Mouse (Mus musculus) adrenal gland, postnatal 36 days (tissue): ENCODE results near the gene Sap25. TPM values are rescaled to one million over a fixed set of nuclear protein-coding genes. Genes with fewer than 3 reads are reported as not detected.

Experiments used
- total RNA-seq, 2 experiments: library from RNA; stranded (reverse); gene quantifications; 2 replicates each; pipeline ENCODE4 v1.2.3; 2021

The Sap25 gene
- total RNA-seq, 2 experiments from 2014 or later: 1.9 to 7.8 TPM

Other genes starting within 250 kb of the Sap25 start
- under 1 TPM in 1 of 2 experiments, not detected in 1; 0.03 TPM for gene Zan, start 164.3 kb upstream of the Sap25 start, total RNA-seq
- 10 to 100 TPM; 25.6 to 27.0 TPM for gene Pop7, start 138.8 kb upstream of the Sap25 start, total RNA-seq
- gene Gigyf1, start 122.8 kb upstream of the Sap25 start, total RNA-seq: 10 to 100 TPM; 32.0 to 32.8 TPM
- not detected for gene Epo, start 108.1 kb upstream of the Sap25 start, total RNA-seq
- 100 to 1,000 TPM; 544 to 638 TPM for gene Gnb2, start 107.8 kb upstream of the Sap25 start, total RNA-seq
- 1 to 10 TPM; 2.6 to 3.3 TPM for gene Actl6b, start 87.8 kb upstream of the Sap25 start, total RNA-seq
- gene Tfr2, start 71.5 kb upstream of the Sap25 start, total RNA-seq: 1 to 10 TPM in 1 of 2 experiments, under 1 TPM in 1; 0.95 to 1.1 TPM
- gene Mospd3, start 40.3 kb upstream of the Sap25 start, total RNA-seq: 10 to 100 TPM; 45.6 to 47.8 TPM
- 100 to 1,000 TPM; 874 to 904 TPM for gene Pcolce, start 27.6 kb upstream of the Sap25 start, total RNA-seq
- 1 to 10 TPM in 1 of 2 experiments, under 1 TPM in 1; 0.93 to 1.7 TPM for gene Fbxo24, start 12.3 kb upstream of the Sap25 start, total RNA-seq
- 10 to 100 TPM; 23.5 to 36.1 TPM for gene Lrch4, start 12.2 kb upstream of the Sap25 start, total RNA-seq
- gene Gm20605, start 12.2 kb upstream of the Sap25 start, total RNA-seq: 1 to 10 TPM; 7.9 to 9.6 TPM
- 1 to 10 TPM; 4.8 to 6.2 TPM for gene Irs3, start 4.4 kb downstream of the Sap25 start, total RNA-seq
- 10 to 100 TPM; 30.4 to 30.6 TPM for gene Agfg2, start 43.4 kb downstream of the Sap25 start, total RNA-seq
- 1 to 10 TPM; 3.1 to 3.2 TPM for gene Nyap1, start 100.3 kb downstream of the Sap25 start, total RNA-seq
- 10 to 100 TPM; 79.5 to 84.6 TPM for gene Tsc22d4, start 104.4 kb downstream of the Sap25 start, total RNA-seq
- 10 to 100 TPM; 24.6 to 28.4 TPM for gene Ppp1r35, start 137.5 kb downstream of the Sap25 start, total RNA-seq
- gene Mepce, start 146.3 kb downstream of the Sap25 start, total RNA-seq: 10 to 100 TPM; 52.0 to 56.4 TPM
- 1 to 10 TPM; 2.3 to 3.0 TPM for gene Zcwpw1, start 146.5 kb downstream of the Sap25 start, total RNA-seq
- gene Pilra, start 194.9 kb downstream of the Sap25 start, total RNA-seq: 1 to 10 TPM; 2.4 to 3.9 TPM
- 1 to 10 TPM; 1.3 to 1.5 TPM for gene Pilrb1, start 216.8 kb downstream of the Sap25 start, total RNA-seq
- gene Pilrb2, start 230.5 kb downstream of the Sap25 start, total RNA-seq: 1 to 10 TPM in 1 of 2 experiments, under 1 TPM in 1; 0.76 to 1.4 TPM